Mouse (Mus musculus) adrenal gland, adult 18-20 months (tissue): ENCODE measurements at regions not wholly inside any gene's neighbourhood (a gene's known extent, or its start where the extent isn't known, plus 50 kb on each side); places are given as distances from the start of the nearest gene placed in this dataset.

Experiments
- DNase-seq, 2 experiments: peaks; one replicate each; pipeline ENCODE4 v3.0.0; 2021 to 2022; ENCODE audit warnings: low spot score in 2 of 2

- no peak for DNase-seq
Observed at GRCm38 (mm10) chr5:45036430-45036829, 236.9 kb upstream of the Ldb2 start.

- no peak for DNase-seq
Observed at GRCm38 (mm10) chr5:45033146-45033545, 233.7 kb upstream of the Ldb2 start.

- no peak for DNase-seq
Observed at GRCm38 (mm10) chr5:45027876-45028275, 228.4 kb upstream of the Ldb2 start.

DNA sequence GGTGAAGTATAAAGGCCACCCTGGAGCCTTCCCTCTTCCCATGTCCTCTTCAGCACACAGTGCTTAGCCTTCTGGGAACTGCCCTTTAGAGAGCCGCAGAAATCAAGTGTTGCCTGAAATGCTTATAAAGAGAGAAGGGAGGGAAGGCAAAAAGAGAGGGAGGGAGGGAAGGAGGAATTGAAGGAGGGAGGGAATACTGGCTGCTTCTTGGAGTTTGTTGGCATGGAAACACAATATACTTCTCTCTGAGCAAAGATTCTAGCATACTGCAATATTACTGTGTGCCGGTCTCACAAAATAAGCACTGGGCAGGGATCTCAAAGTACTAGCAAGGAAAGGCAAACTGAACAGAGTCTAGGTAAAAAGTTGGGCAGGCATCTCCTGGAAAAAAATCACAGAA is 225.9 kb upstream of the Ldb2 start:
- DNase-seq: no peak

DNA sequence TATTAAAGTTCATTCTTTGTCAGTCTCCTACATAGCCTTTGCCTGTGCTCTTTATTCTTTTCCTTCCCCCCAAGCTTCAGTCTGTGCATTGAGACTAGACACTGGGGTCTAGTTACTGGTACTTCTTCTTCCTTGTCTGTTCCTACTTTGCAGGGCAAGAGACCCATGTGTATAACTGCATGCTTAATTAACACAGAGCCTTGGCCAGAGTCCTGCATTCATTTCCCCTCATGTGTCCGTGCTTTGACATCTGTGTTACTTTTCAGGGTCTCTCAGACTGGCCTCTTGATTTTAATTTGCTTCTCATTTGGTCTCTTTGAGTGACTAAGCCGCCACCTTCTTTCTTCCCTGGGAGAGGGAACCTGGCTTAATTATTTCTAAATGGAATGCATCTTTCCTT is 208.4 kb upstream of the Ldb2 start:
- no peak for DNase-seq

- no peak for DNase-seq
Observed at GRCm38 (mm10) chr5:45000996-45001395, 201.5 kb upstream of the Ldb2 start.

GRCm38 (mm10) chr5:44999032-44999431 is 199.6 kb upstream of the Ldb2 start:
- no peak for DNase-seq

DNA sequence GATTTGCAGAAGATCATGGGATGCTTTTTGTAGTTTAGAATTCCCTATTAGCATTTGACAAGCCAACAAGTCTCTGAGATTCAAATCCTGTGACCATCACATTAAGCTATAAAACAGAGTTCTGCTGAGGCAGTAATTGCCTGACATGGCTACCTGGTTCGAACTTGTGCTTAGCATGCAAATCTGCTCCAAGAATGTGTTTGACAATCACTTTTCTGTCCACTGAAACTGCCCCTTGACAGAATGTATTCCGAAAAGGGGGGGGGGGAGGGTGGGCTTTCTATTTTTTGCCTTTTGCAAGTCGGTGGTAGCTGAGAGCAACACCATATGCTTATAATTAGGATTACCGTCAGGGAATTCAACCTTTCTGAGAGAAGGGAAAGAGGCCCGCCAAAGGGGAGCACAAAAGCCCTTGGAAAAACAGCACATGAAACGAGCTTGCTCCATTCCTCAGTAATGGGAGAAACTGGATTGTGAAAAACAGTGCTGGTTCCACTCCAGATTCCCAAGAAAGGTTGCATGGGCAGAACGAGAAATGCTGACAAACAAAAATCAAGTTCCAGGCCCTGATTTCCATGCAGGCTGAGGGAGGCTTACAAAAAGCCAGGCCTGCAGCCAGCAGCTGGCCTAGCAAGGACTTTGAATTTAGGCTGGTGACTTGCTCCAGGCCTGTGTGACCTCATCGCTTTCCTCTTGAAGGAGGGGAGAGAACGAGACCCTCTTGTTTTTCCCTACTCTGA is 176.1 kb upstream of the Ldb2 start:
- DNase-seq: no peak

- no peak for DNase-seq
Observed at GRCm38 (mm10) chr5:44943023-44943921, 143.8 kb upstream of the Ldb2 start.

GRCm38 (mm10) chr5:44942575-44942974 is 143.1 kb upstream of the Ldb2 start:
- DNase-seq: no peak

DNA sequence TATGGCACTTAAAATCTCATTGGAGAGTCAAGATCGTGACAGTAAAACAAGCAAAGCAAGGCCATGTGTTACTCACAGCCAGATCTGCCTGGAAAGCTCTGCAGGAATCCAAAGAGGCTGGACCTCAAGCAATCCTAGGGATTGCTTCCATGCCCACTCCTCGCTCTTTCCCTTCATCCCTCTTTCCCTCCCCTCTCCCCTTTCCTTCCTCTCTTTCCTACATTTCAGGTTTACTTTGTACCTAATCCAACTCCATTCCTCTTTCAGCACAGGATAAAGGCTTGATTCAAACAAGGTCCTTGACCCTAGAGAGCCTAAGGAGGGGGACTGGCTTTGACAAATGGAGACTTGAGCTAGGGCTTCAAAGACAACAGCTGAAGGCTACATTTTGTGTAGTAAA is 126.0 kb upstream of the Ldb2 start:
- DNase-seq: no peak

GRCm38 (mm10) chr5:44922129-44922775 is 122.8 kb upstream of the Ldb2 start:
- DNase-seq: no peak

DNA sequence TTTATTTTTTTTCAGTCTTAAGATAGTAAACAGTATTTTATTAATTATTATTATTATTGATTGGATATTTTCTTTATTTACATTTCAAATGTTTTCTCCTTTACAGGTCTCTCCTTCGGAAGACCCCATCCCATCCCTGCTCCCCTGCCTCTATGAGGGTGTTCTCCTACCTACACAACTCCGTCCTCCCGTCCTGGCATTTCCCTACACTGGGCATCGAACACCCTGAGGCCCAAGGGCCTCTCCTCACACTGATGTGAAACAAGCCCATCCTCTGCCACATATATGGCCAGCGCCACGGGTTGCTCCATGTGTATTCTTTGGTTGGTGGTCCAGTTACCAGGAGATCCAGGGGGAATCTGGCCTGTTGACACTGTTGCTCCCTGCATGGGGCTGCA is 118.3 kb upstream of the Ldb2 start:
- no peak for DNase-seq

DNA sequence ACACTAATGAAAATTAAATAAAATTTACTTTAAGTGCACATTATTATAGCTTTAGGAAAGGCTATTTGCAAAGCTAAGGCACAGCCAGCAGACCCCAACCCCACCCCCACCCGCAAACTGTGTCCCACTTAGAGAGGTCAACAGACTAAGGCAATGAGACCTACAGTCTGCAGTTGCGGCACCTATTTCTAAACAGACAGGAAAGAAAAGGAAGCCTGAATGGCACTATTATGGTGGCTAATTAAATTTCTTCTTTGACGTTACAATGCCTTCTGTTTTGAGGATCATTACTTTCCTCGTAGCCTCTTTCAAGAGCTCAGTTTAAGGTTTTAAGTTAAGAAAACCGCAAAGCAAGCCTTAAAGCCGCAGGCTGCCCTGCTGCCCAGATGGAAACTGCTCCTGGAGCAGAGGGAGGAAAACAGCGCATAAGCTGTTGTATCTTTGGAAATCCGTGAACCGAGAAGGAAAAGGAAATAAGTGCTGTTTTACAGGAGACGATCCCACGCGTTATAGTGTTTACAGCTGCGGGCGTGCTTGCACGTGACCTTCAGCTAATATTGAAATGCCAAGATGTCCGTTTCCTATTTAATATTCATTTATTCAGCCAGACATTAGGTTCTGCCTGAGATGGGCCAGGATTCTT is 117.8 kb upstream of the Ldb2 start:
- DNase-seq: no peak

DNA sequence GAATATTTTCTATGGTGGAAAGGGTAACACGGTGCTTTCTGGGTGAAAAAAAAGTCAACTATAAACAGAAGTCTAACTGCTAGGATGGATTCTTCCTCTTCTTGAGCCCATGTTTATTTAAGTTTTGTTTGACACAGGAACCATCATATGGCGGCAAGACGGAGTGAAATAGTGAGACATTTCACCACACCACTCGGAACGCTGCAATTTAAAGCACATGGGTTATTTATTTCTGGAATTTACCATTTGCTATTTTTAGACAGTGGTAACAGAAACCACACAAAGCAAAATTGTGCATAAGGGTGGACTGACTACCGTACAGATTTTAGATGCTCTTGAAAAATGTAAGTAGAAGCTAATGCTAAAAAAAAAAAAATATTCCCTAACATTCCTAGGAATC is 103.1 kb upstream of the Ldb2 start:
- no peak for DNase-seq

DNA sequence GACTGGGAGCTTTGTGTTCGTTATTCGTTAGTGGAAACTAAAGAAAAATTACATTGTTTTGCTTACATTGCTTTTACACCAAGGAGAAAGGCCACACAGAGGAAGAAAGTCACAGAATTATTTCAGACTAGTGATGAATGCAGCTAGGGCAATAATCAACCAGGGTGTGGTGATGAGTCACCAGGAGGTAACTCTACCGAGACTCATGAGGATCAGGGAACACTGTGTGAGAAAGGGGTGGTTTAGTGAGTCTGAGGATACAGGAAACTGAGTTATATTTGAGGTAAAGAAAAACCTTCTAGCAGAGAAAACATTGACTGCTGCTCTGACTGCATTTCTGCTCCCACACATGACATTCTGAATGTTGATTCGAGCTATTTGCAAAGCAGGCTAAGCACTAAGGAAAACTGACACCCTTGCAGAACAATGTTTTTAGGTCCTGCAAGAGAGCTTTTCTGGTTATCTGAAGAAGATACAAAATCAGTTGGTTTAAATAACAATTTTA is 87.1 kb upstream of the Ldb2 start:
- no peak for DNase-seq

DNA sequence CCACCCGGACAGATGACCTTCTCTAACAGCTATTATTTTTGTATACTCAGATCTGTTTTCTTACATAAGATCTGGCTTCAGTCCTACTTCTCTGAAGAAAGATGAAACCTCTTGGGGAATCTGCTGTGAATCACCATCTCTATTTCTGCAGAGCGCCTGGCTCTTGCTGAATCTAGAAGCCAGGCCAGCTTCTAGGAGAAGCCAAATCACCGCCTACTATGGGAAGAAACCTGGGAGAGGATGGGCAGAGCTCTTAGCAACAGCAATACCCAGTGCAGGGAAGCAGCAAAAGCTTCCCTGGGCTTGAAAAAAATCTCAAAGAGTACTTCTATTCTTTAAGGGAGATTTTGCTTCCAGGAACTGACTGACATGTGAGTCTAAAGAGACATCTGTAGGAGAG is 77.5 kb upstream of the Ldb2 start:
- no peak for DNase-seq

- no peak for DNase-seq
Observed at GRCm38 (mm10) chr5:44872243-44872642, 72.8 kb upstream of the Ldb2 start.

DNA sequence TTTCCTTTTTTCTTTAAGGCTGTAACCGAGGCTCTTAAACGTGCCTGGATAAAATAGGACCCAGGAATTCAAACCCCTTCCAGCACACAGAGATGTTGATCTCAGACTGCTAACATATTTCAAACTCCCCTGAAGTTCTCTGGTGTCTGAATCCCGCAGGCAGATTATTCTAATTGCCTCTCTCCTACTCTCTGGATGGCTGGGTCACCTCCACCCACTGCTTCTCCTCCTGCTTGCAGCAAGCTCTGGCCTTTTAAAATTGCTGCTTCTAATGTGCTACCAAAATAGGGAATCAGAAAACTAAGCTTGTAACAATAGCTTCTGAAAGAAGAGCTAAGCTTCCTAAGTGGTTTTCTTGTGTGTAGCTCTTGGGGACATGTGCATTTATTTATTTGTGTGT is 64.4 kb upstream of the Ldb2 start:
- DNase-seq: no peak

GRCm38 (mm10) chr5:44863349-44863748 is 63.9 kb upstream of the Ldb2 start:
- no peak for DNase-seq

DNA sequence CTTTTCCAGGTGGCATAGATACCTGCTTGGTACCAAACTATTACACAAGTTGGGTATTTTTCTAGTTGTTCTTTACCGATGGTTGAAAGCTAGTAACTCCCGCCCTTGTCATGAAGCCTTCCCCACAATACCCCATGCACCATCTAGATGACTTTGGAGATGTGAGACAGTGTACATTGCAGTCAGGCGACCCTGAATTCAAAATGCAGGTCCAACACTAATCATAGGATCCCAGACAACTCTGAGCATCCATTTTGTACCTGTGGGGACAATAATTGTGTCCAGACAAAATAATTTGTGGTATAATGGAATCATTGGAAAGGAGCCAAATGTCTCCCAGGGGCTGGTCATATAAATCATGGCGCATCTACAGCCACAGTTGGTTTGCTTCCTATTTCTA is 54.7 kb upstream of the Ldb2 start:
- no peak for DNase-seq
